20 mouse cellular contexts compared by ENCODE assay signal in the genomic region with DNA sequence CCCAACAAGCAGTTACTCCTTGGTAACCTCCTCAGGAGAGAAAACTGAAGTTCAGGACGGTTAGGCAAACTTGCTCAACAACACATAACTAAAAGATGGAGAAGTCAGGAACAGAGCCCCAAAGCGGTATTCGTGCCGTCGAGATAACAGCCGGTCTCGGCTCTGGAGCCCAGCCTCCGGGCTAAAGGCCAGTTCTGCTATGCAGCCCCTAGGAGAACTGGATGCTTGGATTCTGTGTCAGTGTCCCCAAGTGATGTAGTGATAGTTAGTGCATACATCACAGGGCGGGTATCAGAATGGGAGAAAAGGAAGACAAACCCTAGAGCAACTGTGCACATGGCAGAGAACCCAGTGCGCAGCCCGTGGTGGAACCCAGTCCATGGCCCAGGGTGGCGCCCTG. TPM values are rescaled to one million over a fixed set of nuclear protein-coding genes. Genes with fewer than 3 reads are reported as not detected.
A peak's percentile ranks its signal among the peaks of the same experiment; 100 is the strongest.
DNase-seq lines count a peak whose midpoint lies in the region; ATAC-seq and TF ChIP-seq lines count a peak whose summit lies in the region.
"Had no signal": no experiment of that assay in that cellular context is flagged by ENCODE, and none has a peak within 500 bp of the region (broad histone marks: within the 10 kb centered on the region; RNA-seq: fewer than 3 reads in every experiment).

No protein-coding gene starts in this region.

- ATAC-seq in lung, postnatal 0 days, result no peak
- ATAC-seq: CD4-positive, CD25-positive, alpha-beta regulatory T cell, adult 4 months; forebrain, embryonic 14.5 days had no signal

- WGBS in heart, embryonic 10.5 days, result 76% methylated on average over 12 of the region's 12 CpGs
- 59% methylated on average over 12 of the region's 12 CpGs for WGBS in lung, postnatal 0 days

- TF ChIP-seq EP300 in lung, postnatal 0 days (IDR thresholded peaks at IDR 0.05), result no peak

- H3K27me3 ChIP-seq in heart, embryonic 10.5 days (ENCODE audit: insufficient read depth, poor library complexity, severe bottlenecking), result peaks cover 55% of the 10 kb centered on the region
- H3K27me3 ChIP-seq in lung, postnatal 0 days (replicated peaks; ENCODE audit: insufficient read depth, low read length), result no peaks in the 10 kb centered on the region
- H3K27me3 ChIP-seq: embryonic facial prominence, embryonic 15.5 days had no signal

- no peak for TF ChIP-seq CTCF in lung, postnatal 0 days (IDR thresholded peaks at IDR 0.05)

- no peak overlapping the region for H3K9ac ChIP-seq in lung, postnatal 0 days (replicated peaks; ENCODE audit: low read depth)
- H3K9ac ChIP-seq: embryonic facial prominence, embryonic 15.5 days; hindbrain, embryonic 14.5 days had no signal

- no peak overlapping the region for H3K4me3 ChIP-seq in heart, embryonic 10.5 days
- no peak overlapping the region for H3K4me3 ChIP-seq in lung, postnatal 0 days (ENCODE audit: low read depth, low read length)
- H3K4me3 ChIP-seq: embryonic facial prominence, embryonic 15.5 days; erythroblast, embryonic 14.5 days; forebrain, embryonic 10.5 days had no signal

- H3K27ac ChIP-seq in heart, embryonic 10.5 days, result 0 out of 2 replicates have a peak overlapping the region, but pooled peaks have one; percentile 4
- H3K27ac ChIP-seq in lung, postnatal 0 days (ENCODE audit: low read length), result peak overlapping the region; percentile 68; the same call in 1 of the 2 replicates
- H3K27ac ChIP-seq: embryonic facial prominence, embryonic 15.5 days; forebrain, embryonic 10.5 days; hindbrain, embryonic 14.5 days had no signal

- H3K4me2 ChIP-seq in lung, postnatal 0 days (replicated peaks; ENCODE audit: low read depth, low read length), result no peak overlapping the region
- H3K4me2 ChIP-seq: embryonic facial prominence, embryonic 15.5 days; hindbrain, embryonic 14.5 days had no signal

- no peaks in the 10 kb centered on the region for H3K36me3 ChIP-seq in heart, embryonic 10.5 days
- no peaks in the 10 kb centered on the region for H3K36me3 ChIP-seq in lung, postnatal 0 days (ENCODE audit: insufficient read depth, low read length)
- H3K36me3 ChIP-seq: embryonic facial prominence, embryonic 15.5 days; forebrain, embryonic 10.5 days had no signal

- peak; percentile 78 to 80 for DNase-seq in cerebellum, postnatal 10 days
- DNase-seq in cerebellum, adult 8-10 months, result no peak
- no peak for DNase-seq in heart, embryonic 10.5 days (ENCODE audit: low spot score)
- no peak for DNase-seq in heart, postnatal 4 days
- DNase-seq in lung, postnatal 0 days (ENCODE audit: low spot score), result no peak
- no peak for DNase-seq in lung, postnatal 10 days
- no peak for DNase-seq in spleen, postnatal 14 days (ENCODE audit: low spot score in 2 of 2)
- DNase-seq: adrenal gland, postnatal 10 days; B cell, adult 2 months; embryo, embryonic 11 days; gastrocnemius, postnatal 10 days; heart, postnatal 10 days had no signal

- H3K4me1 ChIP-seq in heart, embryonic 10.5 days, result peaks cover 54% of the 10 kb centered on the region
- peaks cover 8% of the 10 kb centered on the region for H3K4me1 ChIP-seq in lung, postnatal 0 days (ENCODE audit: insufficient read depth, low read depth, low read length)

- H3K9me3 ChIP-seq in heart, embryonic 10.5 days, result no peaks in the 10 kb centered on the region
- no peaks in the 10 kb centered on the region for H3K9me3 ChIP-seq in lung, postnatal 0 days (ENCODE audit: low read length)
- H3K9me3 ChIP-seq: embryonic facial prominence, embryonic 15.5 days; forebrain, embryonic 10.5 days had no signal

RNA-seq across cellular contexts. Expression of gene Cmklr1, which starts 12.2 kb away (rescaled TPM):
- polyA plus RNA-seq in heart, embryonic 10.5 days (2016; fragmentation: Nextera tagmentation; extraction: Ambion mirVana), result 1.3 and 3.3 TPM in 2 replicates
- total RNA-seq in heart, postnatal 4 days (2021), result 10 to 100 TPM; 12.6 to 14.6 TPM
- polyA plus RNA-seq in lung, postnatal 0 days (2015; fragmentation: Nextera tagmentation; extraction: Ambion mirVana), result 53.4 and 63.8 TPM in 2 replicates
- total RNA-seq: hematopoietic stem cell, adult 5-6 weeks; MEL had no signal
- polyA plus RNA-seq: CD4-positive, CD25-positive, alpha-beta regulatory T cell, adult 4 months; erythroblast, embryonic 14.5 days had no signal

Comparison
In these comparisons a context has a peak if more than half of its experiments do, and no peak if none do; other contexts are left out.
1. DNase-seq: peak in cerebellum, postnatal 10 days (2 of 2); none in cerebellum, adult 8-10 months (single experiment), heart, embryonic 10.5 days (single experiment), heart, postnatal 4 days (single experiment), lung, postnatal 0 days (single experiment), lung, postnatal 10 days (single experiment) and spleen, postnatal 14 days (0 of 2).
2. RNA of gene Cmklr1, which starts 12.2 kb away (polyA plus RNA-seq): 53.4 to 63.8 TPM in lung, postnatal 0 days; 1.3 to 3.3 TPM in heart, embryonic 10.5 days; every median in the first group is over 10 times any median in the second.